Mouse (Mus musculus) limb, embryonic 10.5 days (tissue): ENCODE results near the gene Midn. TPM values are rescaled to one million over a fixed set of nuclear protein-coding genes. Genes with fewer than 3 reads are reported as not detected.
"Not testable (repeated sequence)": the region's sequence is repeated elsewhere in the genome, so short reads cannot be mapped to it uniquely, and the experiment has no call there.

Experiments used
- DNase-seq: peaks from one replicate; pipeline ENCODE4 v3.0.0-alpha.2; 2017; ENCODE audit warnings: low spot score
- H3K27ac ChIP-seq: fragments of 300-500 bp; sonication (generic); 2 replicates; pipeline ENCODE4 v1.5.1; 2016; ENCODE audit warnings: mild to moderate bottlenecking
- H3K27me3 ChIP-seq: fragments of 300-500 bp; sonication (generic); 2 replicates; pipeline ENCODE4 v1.6.1; 2016; ENCODE audit warnings: low read depth, mild to moderate bottlenecking; ENCODE audit not compliant: poor library complexity, severe bottlenecking
- H3K36me3 ChIP-seq: fragments of 300-500 bp; sonication (generic); 2 replicates; pipeline ENCODE4 v1.6.1; 2016; ENCODE audit warnings: mild to moderate bottlenecking, moderate library complexity
- H3K4me1 ChIP-seq: fragments of 300-500 bp; sonication (generic); 2 replicates; pipeline ENCODE4 v1.6.1; 2016
- H3K4me3 ChIP-seq: fragments of 300-500 bp; sonication (generic); 2 replicates; pipeline ENCODE4 v1.5.1; 2016; ENCODE audit warnings: mild to moderate bottlenecking, moderate library complexity
- H3K9me3 ChIP-seq: fragments of 300-500 bp; sonication (generic); replicated peaks from 2 replicates; pipeline ENCODE4 v1.6.1; 2016; ENCODE audit warnings: mild to moderate bottlenecking
- WGBS: fragments of 180-500 bp; shearing (Covaris S2); methylation state at CpG from one replicate; pipeline ENCODE4 v1.1.7; 2016; 5-methylcytosine and 5-hydroxymethylcytosine counted together
- polyA plus RNA-seq: library from polyadenylated mRNA; unstranded; fragments of >200 nt; fragmentation: Nextera tagmentation; extraction: Ambion mirVana; gene quantifications from 2 replicates; pipeline ENCODE4 v1.2.1, GENCODE M21; 2016

Gene Midn
- polyA plus RNA-seq, 1 experiment from 2014 or later, result 26.2 TPM

GRCm38 (mm10) chr10:80164998-80165344 lies 16.9 kb downstream of the Midn start:
- peak overlapping the region; percentile 61 for H3K27ac ChIP-seq
- H3K36me3 ChIP-seq, result peaks cover 11% of the 10 kb centered on the region
- peak; percentile 95 for DNase-seq
- H3K4me3 ChIP-seq, result peak overlapping the region; percentile 48
- under 1% methylated on average over 17 of the region's 17 CpGs for WGBS
- no peaks in the 10 kb centered on the region for H3K27me3 ChIP-seq
- no peaks in the 10 kb centered on the region for H3K9me3 ChIP-seq
- H3K4me1 ChIP-seq, result peaks cover 82% of the 10 kb centered on the region

GRCm38 (mm10) chr10:80165392-80166128 lies 17.5 kb downstream of the Midn start, which contains the start of gene Cirbp:
TSS of gene Cirbp (plus strand) at chr10:80165985.
- 17% methylated on average over 20 of the region's 20 CpGs for WGBS
- DNase-seq, result no peak
- H3K4me3 ChIP-seq, result peak within 1 kb of the TSS; percentile 96
- no peaks in the 10 kb centered on the region for H3K27me3 ChIP-seq
- peaks cover 15% of the 10 kb centered on the region for H3K36me3 ChIP-seq
- peak within 1 kb of the TSS; percentile 100 for H3K27ac ChIP-seq
- no peaks in the 10 kb centered on the region for H3K9me3 ChIP-seq
- peaks cover 79% of the 10 kb centered on the region for H3K4me1 ChIP-seq

- not testable (repeated sequence) for H3K9me3 ChIP-seq, DNase-seq, H3K27me3 ChIP-seq
- Histone ChIP-seq H3K4me3 (peak overlapping the region; percentile 48; the same call in 1 of the 2 replicates), H3K36me3 (peaks cover 21% of the 10 kb centered on the region), H3K27ac (peak overlapping the region; percentile 61), H3K4me1 (peaks cover 74% of the 10 kb centered on the region)
- 81% methylated on average over 4 of the region's 4 CpGs for WGBS
Observed at GRCm38 (mm10) chr10:80166136-80166535, 18.1 kb downstream of the Midn start.

GRCm38 (mm10) chr10:80167460-80168037 lies 19.5 kb downstream of the Midn start:
- Histone ChIP-seq H3K27me3 (no peaks in the 10 kb centered on the region), H3K27ac (peak overlapping the region; percentile 100), H3K9me3 (no peaks in the 10 kb centered on the region), H3K4me3 (peak overlapping the region; percentile 96), H3K36me3 (peaks cover 35% of the 10 kb centered on the region), H3K4me1 (peaks cover 71% of the 10 kb centered on the region)
- DNase-seq, result peak; percentile 99
- WGBS, result under 1% methylated on average over 55 of the region's 55 CpGs

- DNase-seq, result peak; percentile 99
- Histone ChIP-seq H3K27me3 (no peaks in the 10 kb centered on the region), H3K4me3 (peak overlapping the region; percentile 96), H3K27ac (peak overlapping the region; percentile 100), H3K36me3 (peaks cover 36% of the 10 kb centered on the region), H3K4me1 (peaks cover 68% of the 10 kb centered on the region), H3K9me3 (no peaks in the 10 kb centered on the region)
- WGBS, result under 1% methylated on average over 48 of the region's 48 CpGs
Observed at GRCm38 (mm10) chr10:80168038-80168661, 20.1 kb downstream of the Midn start.

DNA sequence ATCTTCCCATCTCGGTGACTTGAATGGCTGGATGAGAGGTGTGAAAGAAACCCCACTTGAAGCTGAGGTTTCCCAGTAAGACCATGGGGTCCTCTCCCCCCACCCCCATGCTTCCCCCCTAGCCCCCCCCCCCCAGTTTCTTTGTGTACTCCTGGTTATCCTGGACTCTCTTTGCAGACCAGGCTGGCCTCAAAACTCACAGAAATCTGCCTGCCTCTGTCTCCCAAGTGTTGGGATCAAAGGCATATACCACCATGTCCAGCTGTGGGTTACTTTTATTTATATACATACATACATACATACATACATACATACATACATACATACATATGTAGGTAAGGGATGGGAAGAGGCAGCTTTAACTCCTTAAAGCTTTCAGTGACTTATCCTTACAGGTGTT lies 21.0 kb downstream of the Midn start:
- Histone ChIP-seq H3K4me1 (peaks cover 66% of the 10 kb centered on the region), H3K9me3 (no peaks in the 10 kb centered on the region), H3K36me3 (peaks cover 36% of the 10 kb centered on the region), H3K27me3 (no peaks in the 10 kb centered on the region), H3K27ac (peak overlapping the region; percentile 100; the same call in 1 of the 2 replicates), H3K4me3 (peak overlapping the region; percentile 96)
- no peak for DNase-seq
- 80% methylated on average over 1 of the region's 1 CpGs for WGBS

DNA sequence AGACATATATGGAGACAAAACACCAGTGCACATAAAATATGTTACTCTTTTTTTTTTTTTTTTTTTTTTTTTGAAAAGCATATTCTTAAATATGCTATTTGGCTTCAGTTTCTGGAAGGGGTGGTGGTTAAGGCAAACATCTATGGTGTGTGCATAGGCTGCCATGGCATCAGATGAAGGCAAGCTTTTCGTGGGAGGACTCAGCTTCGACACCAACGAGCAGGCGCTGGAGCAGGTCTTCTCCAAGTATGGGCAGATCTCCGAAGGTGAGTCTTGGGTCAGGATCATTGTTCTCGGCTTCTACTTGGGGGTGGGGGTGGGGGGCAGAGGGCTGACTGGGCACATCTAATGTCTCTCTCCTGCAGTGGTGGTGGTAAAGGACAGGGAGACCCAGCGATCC lies 21.6 kb downstream of the Midn start:
- 96% methylated on average over 7 of the region's 7 CpGs for WGBS
- Histone ChIP-seq H3K4me3 (no peak overlapping the region; the same call in 1 of the 2 replicates), H3K4me1 (peaks cover 64% of the 10 kb centered on the region)

DNA sequence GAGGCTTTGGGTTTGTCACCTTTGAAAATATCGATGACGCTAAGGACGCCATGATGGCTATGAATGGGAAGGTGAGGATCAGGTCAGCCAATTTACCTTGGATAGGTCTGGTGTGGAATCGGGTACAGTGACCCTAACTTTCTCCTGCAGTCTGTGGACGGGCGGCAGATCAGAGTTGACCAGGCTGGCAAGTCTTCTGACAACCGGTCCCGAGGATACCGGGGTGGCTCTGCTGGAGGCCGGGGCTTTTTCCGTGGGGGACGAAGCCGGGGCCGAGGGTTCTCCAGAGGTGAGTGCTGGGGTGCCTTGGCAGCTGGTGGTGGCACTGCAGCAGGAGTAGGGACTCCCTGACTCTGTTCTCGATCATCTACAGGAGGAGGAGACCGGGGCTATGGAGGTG lies 22.0 kb downstream of the Midn start:
- WGBS, result 95% methylated on average over 16 of the region's 16 CpGs

More for the DNA sequence above, 21.6 kb downstream of the Midn start:
- DNase-seq, result no peak
- Histone ChIP-seq H3K27me3 (no peaks in the 10 kb centered on the region), H3K9me3 (no peaks in the 10 kb centered on the region), H3K27ac (no peak overlapping the region), H3K36me3 (peaks cover 36% of the 10 kb centered on the region)

GRCm38 (mm10) chr10:80170601-80171021 lies 22.5 kb downstream of the Midn start:
- WGBS, result 98% methylated on average over 19 of the region's 19 CpGs
- H3K4me1 ChIP-seq, result peaks cover 62% of the 10 kb centered on the region
- H3K9me3 ChIP-seq, result no peaks in the 10 kb centered on the region
- H3K27me3 ChIP-seq, result no peaks in the 10 kb centered on the region
- no peak for DNase-seq
- peaks cover 36% of the 10 kb centered on the region for H3K36me3 ChIP-seq
- peak overlapping the region; percentile 27; the same call in 1 of the 2 replicates for H3K4me3 ChIP-seq
- H3K27ac ChIP-seq, result no peak overlapping the region; the same call in 1 of the 2 replicates

More for the DNA sequence above, 22.0 kb downstream of the Midn start:
- Histone ChIP-seq H3K9me3 (no peaks in the 10 kb centered on the region), H3K4me1 (peaks cover 64% of the 10 kb centered on the region), H3K27me3 (no peaks in the 10 kb centered on the region), H3K4me3 (peak overlapping the region; percentile 27), H3K36me3 (peaks cover 36% of the 10 kb centered on the region), H3K27ac (no peak overlapping the region; the same call in 1 of the 2 replicates)
- no peak for DNase-seq

- no peak overlapping the region for H3K4me3 ChIP-seq
Observed at GRCm38 (mm10) chr10:80171252-80171651, 23.2 kb downstream of the Midn start.

DNA sequence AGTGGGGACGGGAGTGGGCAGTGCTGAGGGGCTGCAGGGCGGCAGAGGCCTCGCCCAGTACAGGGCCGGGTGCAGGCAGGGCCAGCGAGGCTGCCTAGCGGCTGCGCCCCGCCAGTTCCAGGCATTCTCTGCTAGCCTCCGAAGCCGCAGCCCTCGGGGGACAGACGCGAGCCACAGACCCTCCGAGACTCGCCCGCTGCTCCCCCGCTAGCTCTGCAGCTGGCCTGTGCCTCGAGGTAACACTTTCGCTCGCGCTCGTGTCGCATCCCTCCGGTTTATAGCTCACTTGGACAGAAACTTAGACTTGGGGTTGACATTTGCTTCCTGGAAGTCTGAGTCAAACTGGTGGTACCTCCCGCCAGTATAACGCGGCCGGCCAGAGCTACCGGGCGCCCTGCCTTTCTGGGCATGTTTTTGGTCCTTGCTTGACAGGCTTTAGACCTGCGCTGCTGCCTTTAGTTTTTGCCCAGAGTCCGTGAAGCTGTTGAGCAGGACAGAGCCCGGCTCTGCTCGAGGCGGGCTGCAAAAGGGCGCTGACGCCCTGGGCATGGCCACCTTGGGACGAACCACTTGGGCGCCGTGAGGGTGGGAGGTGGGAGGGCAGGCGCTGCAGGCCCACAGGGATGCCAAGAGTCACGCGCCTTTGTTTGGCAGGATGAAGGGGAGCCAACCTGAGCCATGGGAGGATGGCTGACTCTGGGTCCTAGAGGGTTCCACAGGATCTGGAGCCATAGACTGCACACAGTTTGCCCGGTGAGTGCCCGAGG lies 23.9 kb downstream of the Midn start:
- WGBS, result 88% methylated on average over 45 of the region's 45 CpGs
- peak overlapping the region; percentile 84 for H3K27ac ChIP-seq

More at GRCm38 (mm10) chr10:80171252-80171651, 23.2 kb downstream of the Midn start:
- H3K36me3 ChIP-seq, result peaks cover 40% of the 10 kb centered on the region
- no peaks in the 10 kb centered on the region for H3K9me3 ChIP-seq
- WGBS, result 93% methylated on average over 15 of the region's 15 CpGs
- no peak for DNase-seq
- peaks cover 62% of the 10 kb centered on the region for H3K4me1 ChIP-seq
- H3K27ac ChIP-seq, result 0 out of 2 replicates have a peak overlapping the region, but pooled peaks have one; percentile 84
- no peaks in the 10 kb centered on the region for H3K27me3 ChIP-seq

DNA sequence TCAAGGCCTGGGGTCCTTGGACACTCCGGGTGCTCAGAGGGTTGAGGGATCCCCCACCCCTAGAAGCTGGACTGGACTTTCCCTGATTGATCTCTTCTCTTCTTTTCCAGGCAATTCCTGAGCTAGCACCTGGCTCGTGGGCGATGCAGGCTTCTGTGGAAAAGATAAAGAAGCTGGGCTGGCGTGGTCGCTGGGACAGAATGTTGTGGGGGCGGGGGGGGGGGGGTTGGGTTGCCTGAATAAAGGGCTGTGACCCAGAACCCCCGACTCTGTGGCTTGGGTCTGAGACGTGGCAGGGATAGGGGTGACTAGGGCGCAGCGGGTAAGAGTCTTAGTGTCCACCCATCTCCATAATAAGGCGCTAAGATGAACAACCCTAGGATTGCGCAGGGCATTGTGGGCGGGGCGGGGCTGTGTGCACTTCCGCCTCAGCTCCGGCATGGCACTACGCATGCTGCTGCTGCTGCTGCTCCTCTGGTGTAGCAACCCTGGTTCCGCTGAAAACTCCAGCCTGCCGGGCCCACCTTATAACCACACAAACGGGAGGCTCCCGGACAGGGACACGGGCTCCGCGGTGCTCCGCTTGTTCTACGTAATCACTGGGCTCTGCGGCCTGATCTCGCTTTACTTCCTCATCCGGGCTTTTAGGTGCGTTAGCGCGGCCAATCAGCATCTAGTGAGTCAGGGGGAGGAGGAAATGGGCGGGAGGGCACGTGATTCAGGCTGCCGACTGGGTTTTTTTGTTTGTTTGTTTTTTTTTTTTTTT lies 24.6 kb downstream of the Midn start, which contains the start of gene 1600002K03Rik:
TSS of gene 1600002K03Rik (plus strand) at position 418 of the 766 bp plus-strand sequence.
- no peaks in the 10 kb centered on the region for H3K9me3 ChIP-seq
- peak; percentile 92 for DNase-seq
- H3K27me3 ChIP-seq, result no peaks in the 10 kb centered on the region
- peak within 1 kb of the TSS; percentile 84 for H3K27ac ChIP-seq
- H3K36me3 ChIP-seq, result peaks cover 40% of the 10 kb centered on the region
- peaks cover 52% of the 10 kb centered on the region for H3K4me1 ChIP-seq
- H3K4me3 ChIP-seq, result peak within 1 kb of the TSS; percentile 66
- WGBS, result 8% methylated on average over 35 of the region's 35 CpGs

More for the DNA sequence above, 23.9 kb downstream of the Midn start:
- H3K27me3 ChIP-seq, result no peaks in the 10 kb centered on the region
- H3K36me3 ChIP-seq, result peaks cover 40% of the 10 kb centered on the region
- peaks cover 59% of the 10 kb centered on the region for H3K4me1 ChIP-seq
- no peaks in the 10 kb centered on the region for H3K9me3 ChIP-seq
- H3K4me3 ChIP-seq, result peak overlapping the region; percentile 66
- DNase-seq, result no peak
